Mouse (Mus musculus) brain, embryonic 14.5 days (tissue): ENCODE measurements around the gene Ttc22.

Experiments used
- CTCF ChIP-seq: fragments of 200-500 bp; IDR thresholded peaks from 2 replicates; pipeline ENCODE4 v1.5.1; 2012; ENCODE audit warnings: inconsistent platforms, mild to moderate bottlenecking, moderate library complexity, borderline replicate concordance; ENCODE audit not compliant: insufficient read depth, insufficient read length; ENCODE audit errors: extremely low read depth
- POLR2A ChIP-seq: fragments of 200-500 bp; IDR thresholded peaks from 2 replicates; pipeline ENCODE4 v1.6.1; 2012; ENCODE audit warnings: mild to moderate bottlenecking, inconsistent platforms, borderline replicate concordance; ENCODE audit not compliant: poor library complexity, insufficient read depth, insufficient read length, severe bottlenecking; ENCODE audit errors: extremely low read depth

GRCm38 (mm10) chr4:106666546-106666945, 44.3 kb downstream of the Ttc22 start:
- no peak for TF ChIP-seq POLR2A
- TF ChIP-seq CTCF = no peak
